Mouse (Mus musculus) adrenal gland, adult 2 months (tissue): Measurements from ENCODE around the gene Ip6k1. TPM values are rescaled to one million over a fixed set of nuclear protein-coding genes. Genes with fewer than 3 reads are reported as not detected.

Source experiments
- DNase-seq: peaks from one replicate; pipeline ENCODE4 v3.0.0; 2021
- polyA plus RNA-seq: library from polyadenylated mRNA; depleted of rRNA; stranded (reverse); fragments of >200 nt; gene quantifications from 2 replicates; pipeline ENCODE4 v1.2.3, GENCODE M21; 2012
- total RNA-seq, 2 experiments: library from RNA; stranded (reverse); gene quantifications; 2 replicates each; pipeline ENCODE4 v1.2.3; 2021

Gene Ip6k1
- total and polyA plus RNA-seq, 3 experiments, result 115 to 217 (median 139) TPM

DNA sequence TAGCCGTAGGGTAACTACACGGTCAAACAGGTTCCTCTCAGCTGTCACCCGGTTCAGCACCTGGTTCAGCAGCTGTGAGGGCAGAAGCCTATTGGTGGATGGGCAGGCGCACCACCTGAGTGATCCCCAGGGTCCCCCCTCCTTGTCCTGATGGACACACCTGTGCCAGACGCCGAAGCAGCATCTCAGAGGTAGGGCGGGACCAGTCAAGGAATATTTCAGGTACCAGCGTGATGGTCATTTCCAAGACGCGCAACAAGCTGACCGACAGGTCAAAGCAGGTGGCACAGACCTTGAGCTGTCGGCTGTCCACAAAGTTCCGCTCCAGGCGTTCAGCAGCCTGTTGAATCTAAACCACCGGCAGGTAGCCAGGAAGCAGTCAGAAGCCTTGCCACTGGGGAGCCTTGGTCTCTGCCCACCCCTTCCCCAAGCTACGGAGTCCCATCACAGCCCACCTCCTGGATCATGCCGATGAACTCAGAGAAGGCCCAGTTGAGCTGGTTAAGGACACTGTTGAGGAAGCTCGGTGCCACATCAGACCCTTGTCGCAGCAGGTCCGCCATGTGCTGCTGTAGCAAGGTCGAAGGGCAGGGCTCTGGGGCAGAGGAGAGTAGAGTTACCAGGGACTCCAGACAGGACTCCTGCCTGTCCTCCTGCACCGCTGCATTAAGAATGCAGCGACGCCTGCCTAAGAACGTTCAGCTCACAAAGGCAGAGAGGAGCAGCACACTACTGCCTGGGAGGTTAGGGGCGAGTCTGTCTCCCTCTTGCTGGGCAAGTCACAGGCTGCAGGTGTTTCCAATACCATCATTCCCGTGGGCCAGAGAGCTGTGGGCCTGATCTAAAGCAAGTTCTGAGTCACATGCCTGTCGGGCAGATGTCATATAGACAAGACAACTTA lies 54.3 kb downstream of the Ip6k1 start:
- no peak for DNase-seq

DNA sequence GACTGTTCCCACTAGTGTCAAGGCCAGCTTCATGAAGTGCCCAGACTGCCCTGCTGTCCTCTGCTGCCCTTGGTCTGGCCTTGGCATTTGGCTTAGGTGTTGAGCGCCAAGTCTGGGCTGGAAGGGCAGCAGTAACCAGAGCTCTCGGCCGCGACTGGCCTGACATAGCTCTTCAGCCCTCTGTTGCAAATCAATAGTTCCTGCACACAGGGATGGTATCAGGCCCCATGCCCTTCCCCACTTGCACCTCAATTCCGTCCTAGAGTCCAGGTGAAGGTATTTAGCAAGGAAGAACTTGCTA lies 54.9 kb downstream of the Ip6k1 start:
- peak; percentile 90 for DNase-seq

DNA sequence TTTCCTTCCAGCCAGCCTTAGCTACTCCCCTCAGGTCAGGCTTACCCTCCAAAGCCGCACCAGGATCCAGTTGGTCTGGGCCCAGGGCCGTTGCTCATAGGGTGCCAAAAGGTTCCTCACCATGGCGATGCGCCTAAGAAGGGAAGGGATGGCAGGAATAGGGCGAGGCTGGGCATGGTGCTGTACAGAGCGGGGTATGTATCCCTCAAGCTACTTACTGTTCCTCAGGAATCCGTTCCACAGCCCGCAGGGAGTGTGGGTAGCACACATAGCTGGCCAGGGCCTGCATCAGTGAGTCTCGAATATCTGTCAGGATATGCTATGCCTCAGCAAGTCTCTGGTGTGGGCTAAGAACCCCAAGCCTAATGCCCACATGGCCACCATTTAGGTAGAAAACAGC lies 56.0 kb downstream of the Ip6k1 start:
- no peak for DNase-seq

GRCm38 (mm10) chr9:108062142-108062541 lies 59.8 kb downstream of the Ip6k1 start:
- DNase-seq, result no peak

DNA sequence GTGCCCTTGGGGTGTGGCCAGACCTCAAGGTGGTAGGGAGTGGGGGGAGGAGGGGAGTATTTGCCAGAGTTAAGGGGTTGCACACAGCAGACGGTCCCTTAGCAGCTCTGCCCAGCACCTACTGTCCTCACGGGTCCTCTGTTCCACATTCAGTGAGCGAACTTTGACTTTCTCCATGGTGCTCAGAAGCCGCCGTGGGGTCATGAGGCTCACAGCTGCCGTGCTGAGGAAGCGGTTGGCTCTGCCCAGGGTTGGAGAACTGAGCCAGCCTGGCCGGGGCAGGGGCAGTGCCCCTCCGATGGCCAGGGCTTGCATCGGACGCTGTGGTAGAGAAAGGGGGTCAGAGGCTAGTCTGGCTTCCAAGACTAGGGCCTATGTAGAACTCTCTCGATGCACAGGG lies 61.1 kb downstream of the Ip6k1 start:
- no peak for DNase-seq

- peak; percentile 74 for DNase-seq
Measured at GRCm38 (mm10) chr9:108065491-108066011, 63.2 kb downstream of the Ip6k1 start.

DNA sequence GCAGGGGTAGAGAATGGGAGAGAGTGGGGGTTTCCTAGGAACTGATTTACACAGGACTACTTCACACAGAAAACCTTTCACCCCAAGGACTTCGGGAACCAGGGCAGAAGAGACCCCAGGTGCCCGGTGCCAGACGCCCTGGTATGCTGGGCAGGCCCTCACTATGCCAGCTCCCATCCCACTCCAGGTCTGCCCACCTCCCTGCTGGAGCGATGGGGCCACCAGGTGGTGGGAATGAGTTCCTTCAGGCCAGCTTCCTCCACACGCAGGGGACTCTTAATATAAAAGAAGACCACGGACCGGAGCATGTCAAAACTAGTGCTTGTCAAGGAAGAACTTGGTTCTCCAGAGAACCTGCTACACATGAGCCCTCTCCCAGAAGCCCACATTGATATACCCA lies 64.9 kb downstream of the Ip6k1 start:
- no peak for DNase-seq

- peak; percentile 83 for DNase-seq
Measured at GRCm38 (mm10) chr9:108067900-108068299, 65.6 kb downstream of the Ip6k1 start.

- DNase-seq, result no peak
Measured at GRCm38 (mm10) chr9:108069007-108069406, 66.7 kb downstream of the Ip6k1 start.

DNA sequence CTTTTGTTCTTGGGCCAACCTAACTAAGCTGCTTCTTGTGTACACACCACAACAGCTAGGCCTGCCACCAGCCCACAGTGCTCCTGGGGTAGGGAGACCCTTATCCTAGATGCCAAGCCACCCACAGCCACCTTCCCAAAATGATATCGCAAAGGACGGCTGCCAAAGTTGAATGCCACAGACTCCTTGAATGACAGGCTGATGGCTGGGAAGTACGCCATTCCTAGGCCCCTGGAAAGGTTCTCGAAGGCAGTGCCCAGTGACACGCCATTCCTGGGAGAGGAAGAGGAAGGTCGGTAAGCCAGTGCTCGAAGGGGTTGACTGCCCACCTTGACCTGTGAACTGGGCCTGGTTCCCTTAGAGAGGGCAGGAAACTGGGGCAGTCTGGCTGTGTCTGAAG lies 67.2 kb downstream of the Ip6k1 start:
- no peak for DNase-seq

GRCm38 (mm10) chr9:108071801-108072200 lies 69.5 kb downstream of the Ip6k1 start:
- DNase-seq, result no peak

GRCm38 (mm10) chr9:108072481-108072924 lies 70.2 kb downstream of the Ip6k1 start:
- no peak for DNase-seq

- DNase-seq, result no peak
Measured at GRCm38 (mm10) chr9:108073141-108073930, 71.0 kb downstream of the Ip6k1 start.

DNA sequence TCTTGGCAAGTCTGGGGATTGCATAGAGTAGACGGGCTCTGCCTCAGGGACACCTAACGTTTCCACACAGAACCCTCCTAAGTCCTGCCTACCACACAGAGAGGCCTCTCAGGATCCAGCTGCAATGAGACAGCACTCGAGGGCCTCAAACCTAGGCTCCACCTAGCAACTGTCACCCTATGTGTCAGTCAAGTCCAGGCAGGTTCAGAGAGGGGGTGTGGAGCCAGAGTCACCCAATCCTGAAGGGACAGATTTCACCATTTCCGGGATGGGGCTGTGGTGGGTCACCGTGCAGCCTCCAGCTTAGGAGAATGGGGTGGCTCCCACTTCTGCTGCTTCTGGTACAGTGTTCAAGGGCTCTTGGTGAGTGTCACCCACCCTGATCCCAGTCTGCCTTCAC lies 77.9 kb downstream of the Ip6k1 start, which contains the start of gene Mst1:
TSS of gene Mst1 (plus strand) at position 269 of the 400 bp plus-strand sequence.
- no peak for DNase-seq

DNA sequence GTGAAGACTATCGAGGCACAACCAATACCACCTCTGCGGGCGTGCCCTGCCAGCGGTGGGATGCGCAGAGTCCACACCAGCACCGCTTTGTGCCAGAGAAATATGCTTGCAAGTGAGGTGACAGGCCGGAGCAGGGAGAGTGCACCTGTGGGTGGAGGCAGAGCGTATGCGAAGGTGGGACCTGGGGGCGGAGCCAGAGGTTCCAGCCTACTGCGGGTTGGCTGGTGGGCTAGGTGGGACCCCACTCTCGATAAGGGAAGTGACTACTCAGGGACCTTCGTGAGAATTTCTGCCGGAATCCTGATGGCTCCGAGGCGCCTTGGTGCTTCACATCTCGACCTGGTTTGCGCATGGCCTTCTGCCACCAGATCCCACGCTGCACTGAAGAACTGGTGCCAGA lies 80.2 kb downstream of the Ip6k1 start:
- no peak for DNase-seq

- no peak for DNase-seq
Measured at GRCm38 (mm10) chr9:108082988-108083431, 80.7 kb downstream of the Ip6k1 start, which contains the start of gene Rnf123. Gene Rnf123 (minus strand): TSS chr9:108083346.

DNA sequence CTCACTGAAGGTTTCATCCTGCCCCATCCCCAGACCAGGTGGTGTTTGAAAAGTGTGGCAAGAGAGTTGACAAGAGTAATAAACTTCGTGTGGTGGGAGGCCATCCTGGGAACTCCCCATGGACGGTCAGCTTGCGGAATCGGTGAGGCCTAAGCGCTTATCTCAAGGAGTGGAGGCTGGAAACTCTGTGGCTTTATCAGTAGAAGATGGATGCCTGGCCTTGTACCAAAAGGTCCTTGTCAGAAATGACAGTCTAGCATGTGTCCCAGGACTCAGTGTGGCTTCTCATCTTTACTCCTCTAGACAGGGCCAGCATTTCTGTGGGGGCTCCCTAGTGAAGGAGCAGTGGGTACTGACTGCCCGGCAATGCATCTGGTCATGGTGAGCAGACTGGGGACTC lies 81.3 kb downstream of the Ip6k1 start:
- DNase-seq, result no peak

GRCm38 (mm10) chr9:108085261-108085660 lies 83.0 kb downstream of the Ip6k1 start:
- no peak for DNase-seq

DNA sequence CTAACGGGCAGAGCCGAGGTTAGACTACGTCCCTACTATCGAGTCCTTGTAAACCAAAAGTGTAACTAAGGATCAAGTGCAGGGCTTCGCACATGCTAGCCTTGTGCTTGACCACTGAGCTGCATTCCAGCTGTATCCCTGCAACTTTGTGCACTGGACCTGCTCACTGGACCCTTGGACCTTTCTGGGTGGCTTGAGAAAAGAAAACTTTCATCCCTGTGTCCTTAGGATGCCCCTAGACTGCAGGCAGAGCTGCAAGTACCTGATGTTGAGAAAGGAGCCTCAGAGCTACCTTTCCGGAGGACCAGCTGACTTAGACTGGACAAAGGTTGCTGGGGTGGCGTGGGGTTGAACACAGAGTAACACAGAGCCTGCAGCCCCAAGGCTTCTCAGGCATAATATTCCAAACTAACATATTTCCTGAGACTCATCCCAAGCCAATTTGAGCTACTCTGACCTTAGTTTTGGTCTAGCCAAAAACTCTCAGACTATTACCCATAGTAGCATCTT lies 88.4 kb downstream of the Ip6k1 start:
- DNase-seq, result no peak

GRCm38 (mm10) chr9:108093586-108093985 lies 91.3 kb downstream of the Ip6k1 start:
- no peak for DNase-seq

- DNase-seq, result peak; percentile 98
Measured at GRCm38 (mm10) chr9:108094184-108094941, 92.1 kb downstream of the Ip6k1 start, which contains the start of gene Apeh. Gene Apeh (minus strand): TSS chr9:108094606.

DNA sequence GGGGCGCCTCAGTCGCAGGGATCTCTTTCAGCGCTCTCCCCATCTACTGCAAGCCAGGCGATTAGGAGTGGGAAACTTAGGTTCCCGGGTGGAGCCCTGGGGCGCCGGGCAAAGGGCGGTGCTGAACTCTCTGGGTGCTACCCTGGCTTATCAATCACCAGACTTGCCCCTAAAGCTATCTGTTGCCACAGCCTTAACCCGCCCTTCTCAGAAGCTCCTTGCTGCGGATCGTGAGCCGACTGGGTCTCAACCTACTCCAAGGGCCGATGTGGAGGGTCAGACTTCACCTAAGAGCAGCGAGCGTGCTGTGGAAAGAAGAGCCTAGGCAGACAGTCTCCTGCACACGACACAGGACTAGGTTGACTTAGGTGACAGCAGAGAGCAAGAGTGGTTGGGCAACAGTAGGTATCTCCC lies 92.7 kb downstream of the Ip6k1 start:
- DNase-seq, result peak; percentile 61
